Mouse (Mus musculus) spleen, postnatal 36 days (tissue): Measurements from ENCODE around the gene Pmf1.

Experiments
- DNase-seq, 2 experiments: peaks; one replicate each; pipeline ENCODE4 v3.0.0; 2022; ENCODE audit warnings: low spot score in 2 of 2, mixed read lengths in 1 of 2

Gene Pmf1

DNA sequence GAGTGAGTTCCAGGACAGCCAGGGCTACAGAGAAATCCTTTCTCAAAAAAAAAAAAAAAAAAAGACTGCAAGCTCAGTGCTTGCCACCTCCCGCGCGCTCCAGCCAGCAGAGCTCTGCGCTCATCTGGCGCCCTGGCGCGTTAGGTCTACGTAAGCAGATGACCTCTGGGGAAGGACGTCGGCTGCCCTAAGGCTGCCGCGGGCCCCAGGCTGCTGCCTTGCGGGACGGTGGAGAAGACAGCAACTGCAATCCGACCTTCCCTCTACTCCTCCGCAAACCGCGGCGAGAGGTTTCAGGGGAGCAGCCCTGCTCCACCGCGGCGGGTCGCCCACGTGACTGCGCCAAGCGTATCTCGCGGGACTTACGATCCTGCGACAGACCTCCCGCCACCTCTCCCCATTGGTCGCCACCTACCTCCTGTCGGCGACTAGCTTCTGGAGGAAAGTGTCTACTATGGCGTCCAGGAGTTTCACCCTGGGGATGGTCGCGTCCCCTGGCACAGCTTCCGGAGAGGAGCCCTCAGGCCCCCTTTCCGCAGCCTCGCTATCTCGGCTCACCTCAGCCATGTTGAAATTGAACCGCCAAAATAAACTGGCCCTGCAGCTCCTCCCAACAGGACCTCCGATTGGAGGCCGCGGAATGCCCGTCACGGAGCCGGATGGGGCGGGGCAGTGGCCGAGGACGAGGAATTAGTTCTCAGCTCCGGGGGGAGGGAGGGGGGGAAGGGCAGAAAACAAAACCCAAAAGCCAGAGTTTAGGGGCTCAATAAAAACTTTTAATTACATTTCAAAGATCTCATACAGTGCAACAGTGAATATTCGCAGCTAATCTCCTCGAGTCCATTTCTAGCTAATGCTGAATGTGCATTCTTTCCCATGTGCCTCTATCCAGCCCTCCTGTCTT is at the start of gene Pmf1:
TSS of gene Pmf1 (minus strand) at position 591 of the 904 bp plus-strand sequence.
- DNase-seq: peak; percentile 93 to 94

DNA sequence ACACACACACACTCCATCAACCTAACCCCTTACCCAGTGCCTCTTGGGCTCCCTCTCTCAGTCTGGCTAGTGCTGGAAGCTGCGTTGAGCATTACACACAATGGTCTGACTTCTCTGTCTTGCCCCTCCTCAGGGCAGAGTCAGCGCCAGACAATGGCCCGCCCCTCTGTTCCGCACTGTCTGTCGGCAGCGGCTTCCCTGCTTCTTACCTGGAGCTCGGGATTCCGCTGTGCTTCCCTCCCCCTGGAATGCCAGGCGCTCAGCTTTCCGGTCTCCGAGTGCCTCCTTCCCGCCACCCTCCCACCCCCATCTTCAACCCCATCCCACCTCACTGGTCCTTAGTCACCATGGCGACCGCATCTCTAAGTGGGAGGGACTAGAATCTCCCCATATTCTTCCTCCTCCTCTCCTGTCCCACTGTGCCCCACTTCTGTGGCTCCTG is 48.7 kb upstream of the Pmf1 start:
- no peak for DNase-seq

DNA sequence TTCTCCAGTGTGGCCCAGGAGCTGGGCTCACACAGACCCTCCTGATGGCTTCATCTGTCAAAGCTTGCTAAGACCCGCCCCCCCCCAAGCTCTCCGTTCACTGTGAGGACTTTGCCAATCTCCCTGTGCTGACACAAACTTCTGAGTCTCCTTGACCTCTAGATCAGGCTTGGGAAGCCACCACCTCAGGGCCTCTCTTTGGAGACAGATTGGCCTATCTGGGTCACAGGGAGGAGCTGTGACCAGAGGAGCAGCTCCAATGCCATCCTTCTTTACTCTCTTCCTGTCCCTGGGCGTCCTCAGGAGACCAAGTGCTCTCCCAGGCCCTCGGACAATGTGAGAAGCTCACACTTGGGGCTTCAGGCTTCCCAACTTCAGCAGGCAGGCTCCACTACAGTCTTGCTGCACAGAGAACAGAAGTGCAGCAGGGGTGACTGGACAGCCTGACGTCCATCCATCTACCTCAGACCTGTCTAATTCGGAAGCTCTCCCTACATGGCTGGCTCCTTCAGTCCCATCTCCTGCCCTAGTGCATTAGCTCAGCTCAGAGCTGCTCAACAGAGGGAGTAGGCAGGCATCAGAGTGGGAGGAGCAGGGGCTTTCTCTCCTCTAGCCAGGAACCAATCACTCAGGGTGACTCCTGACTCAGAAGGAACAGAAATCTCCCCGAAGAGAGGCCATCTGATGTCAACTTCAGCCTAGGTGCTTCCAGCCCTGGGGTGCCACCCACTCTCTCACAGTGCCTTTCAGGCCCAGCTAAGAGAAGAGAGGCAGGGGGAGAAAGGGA is 46.8 kb upstream of the Pmf1 start:
- DNase-seq: no peak

GRCm38 (mm10) chr3:88456313-88456712 is 46.2 kb upstream of the Pmf1 start:
- DNase-seq: no peak

DNA sequence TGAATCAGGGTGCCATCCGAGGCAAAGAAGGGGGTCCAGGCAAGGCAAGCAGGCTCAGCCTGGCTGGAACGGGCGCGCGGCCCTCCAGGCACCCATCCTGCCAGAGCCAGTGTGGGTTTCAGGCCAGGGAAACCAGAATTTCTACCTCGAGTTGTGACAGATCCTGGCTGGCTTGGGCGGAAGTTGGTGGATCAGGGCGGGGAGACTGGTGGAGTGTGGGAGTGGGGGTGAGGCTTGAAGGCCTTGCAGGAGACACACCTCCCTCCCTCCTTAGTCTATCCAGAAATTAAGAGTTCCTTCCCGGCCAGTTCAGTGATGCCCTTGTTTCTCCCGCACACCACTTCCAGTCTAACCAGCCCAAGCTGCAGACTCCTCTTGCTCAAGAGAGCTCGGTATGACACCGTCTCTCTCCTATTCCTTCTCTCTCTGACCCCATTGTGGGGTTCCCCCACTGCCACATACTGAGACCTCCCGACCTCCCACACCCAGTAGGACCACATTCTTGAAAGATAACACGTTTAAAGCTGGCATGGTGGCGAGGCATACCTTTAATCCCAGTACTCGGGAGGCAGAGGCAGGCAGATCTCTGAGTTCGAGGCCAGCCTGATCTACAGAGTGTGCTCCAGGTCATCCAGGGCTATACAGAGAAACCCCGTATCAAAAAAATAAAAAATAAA is 45.6 kb upstream of the Pmf1 start:
- no peak for DNase-seq

DNA sequence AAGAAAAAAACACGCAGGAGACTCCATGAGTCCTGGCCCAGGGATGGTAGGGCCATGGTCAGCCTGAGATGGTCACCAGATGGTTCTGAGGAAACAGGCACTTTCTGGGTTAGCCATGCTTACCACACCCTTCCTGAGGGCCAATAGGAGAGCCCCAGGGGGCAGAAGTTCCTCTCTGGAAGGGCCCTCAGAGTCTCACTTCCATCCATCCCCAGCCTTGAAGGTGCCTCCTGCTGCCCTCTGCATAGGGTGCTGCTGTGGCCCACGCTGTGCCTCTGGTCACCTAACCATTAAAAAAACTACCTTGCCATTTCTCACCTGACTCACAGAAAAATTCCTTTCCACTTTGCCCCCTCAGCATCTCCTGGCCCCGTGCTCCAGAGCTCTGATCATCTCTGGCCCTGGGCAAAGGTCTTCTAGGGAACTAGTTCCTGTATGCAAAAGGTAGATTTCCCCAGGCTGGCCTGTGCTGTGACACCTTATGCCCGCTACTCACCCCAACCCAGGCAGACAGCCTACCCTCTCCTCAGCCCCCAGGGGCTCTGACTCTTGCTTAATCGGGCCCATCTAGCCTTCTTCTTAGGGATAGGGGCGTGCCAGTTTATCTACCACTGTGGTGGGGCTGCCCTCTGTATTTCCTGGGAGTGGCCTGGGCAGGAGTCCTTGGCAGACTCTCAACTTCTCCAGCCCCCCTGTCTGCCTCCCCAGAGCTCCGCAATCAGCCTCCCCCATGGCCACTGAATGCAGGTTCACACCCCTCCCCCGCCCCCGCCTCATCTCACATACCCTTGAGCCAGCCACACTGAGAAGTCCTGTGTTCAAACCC is 44.8 kb upstream of the Pmf1 start:
- no peak for DNase-seq

DNA sequence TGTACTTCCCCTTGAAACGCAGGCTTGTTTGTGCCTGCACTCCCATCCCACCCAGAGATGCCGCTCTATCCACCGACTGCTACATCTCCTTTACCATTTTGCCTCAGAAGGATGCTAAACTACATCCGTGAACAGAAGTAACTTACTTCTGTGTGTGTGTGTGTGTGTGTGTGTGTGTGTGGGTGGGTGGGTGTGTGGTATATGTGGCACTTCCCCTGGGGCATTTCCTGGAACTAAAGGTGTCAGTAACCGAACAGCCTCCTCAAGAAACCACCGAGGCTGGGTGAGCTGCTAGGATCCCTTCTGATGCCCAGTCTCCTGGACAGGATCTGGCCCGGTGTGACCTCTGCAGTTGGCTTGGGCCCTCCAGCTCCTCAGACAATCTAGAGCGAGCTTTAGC is 43.9 kb upstream of the Pmf1 start:
- DNase-seq: peak; percentile 61 to 72

DNA sequence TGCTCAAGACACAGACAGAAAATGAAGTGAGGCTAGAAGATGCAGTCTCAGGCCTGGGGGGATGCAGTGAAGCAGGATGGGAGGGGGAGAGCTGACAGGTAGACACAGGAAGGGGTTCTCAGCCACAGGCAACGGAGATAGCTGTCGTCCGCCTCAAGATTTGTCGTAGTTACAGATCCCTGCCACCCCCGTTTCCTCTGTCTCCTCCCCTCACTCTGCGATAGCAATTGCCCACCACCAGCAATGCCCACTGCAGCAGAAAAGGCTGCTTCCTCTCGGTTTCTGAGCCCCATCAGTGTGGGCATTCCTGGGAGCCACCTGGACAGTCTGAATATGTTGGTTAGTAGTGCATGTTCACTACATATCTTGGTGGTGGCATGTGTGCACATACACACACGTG is 43.2 kb upstream of the Pmf1 start:
- peak; percentile 44 to 47 for DNase-seq

DNA sequence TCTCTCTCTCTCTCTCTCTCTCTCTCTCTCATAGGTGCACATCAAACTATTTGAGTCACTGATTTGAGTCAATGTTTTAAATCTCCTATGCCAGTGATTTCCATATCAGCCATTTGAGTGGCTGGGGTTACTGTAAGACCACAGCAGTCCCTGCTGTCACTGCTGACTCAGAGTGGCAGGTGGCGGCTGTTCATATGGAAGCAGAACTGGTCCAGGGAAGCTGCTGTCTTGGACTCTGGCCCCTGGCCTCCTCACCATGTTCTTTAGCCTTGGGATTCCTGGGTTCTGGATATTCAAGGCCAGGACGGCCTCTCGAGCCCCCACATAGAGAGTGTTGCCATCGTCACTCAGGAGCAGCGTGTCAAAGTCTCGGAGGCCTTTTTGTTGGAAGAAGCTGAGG is 42.6 kb upstream of the Pmf1 start:
- DNase-seq: no peak

DNA sequence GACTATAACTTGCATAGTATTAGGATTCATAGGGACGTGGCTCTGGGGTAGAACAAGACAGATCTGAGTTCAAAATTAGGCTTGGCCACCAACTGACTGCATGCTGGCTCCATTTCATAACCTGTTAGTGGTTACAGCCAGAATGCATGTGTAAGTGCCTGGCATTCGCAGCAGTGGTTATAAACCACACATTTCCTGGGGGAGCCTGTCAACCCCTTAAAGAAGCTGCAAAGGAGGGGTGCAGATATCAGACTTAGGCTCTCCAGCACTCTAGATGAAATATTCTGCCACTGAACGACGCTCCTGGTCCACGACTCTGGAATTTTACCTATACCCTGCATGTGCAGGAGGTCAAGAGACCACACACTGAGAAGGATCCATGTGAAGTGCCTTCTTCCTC is 42.1 kb upstream of the Pmf1 start:
- DNase-seq: no peak

DNA sequence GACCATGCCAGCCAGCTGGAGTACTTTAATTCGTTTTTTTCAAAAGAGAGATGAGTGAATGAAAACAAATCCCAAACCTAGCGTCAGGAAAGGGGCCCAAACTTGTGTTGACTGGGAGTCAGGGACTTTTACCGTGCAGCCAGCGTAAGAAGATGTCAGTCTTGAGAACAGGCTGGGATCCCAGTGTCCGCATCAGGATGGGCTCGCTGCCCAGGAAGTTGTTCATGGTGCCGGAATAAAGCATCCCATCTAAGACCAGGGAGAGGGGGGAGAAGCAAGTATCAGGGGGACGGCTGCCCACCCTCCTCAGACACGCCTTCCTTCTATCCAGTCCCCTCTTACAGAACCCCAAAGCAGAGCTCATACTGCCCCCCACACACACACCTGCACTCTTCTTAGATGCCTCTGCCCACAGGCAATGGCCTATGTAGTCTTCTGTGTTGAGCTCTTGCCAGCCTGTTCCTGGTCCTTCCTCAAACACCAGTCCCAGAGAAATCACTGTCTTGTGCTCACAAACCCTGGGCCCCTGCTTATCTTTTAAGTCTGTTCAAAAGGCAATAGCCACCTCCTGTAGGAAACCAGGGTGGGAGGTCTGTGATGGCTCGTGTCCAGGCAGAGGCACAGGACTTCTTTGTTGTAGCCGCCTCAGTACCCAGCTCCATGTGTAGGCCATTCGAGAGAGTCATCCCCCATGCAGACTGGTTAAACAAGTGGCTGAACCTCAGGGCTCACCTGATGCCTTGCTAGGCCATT is 40.4 kb upstream of the Pmf1 start:
- no peak for DNase-seq

DNA sequence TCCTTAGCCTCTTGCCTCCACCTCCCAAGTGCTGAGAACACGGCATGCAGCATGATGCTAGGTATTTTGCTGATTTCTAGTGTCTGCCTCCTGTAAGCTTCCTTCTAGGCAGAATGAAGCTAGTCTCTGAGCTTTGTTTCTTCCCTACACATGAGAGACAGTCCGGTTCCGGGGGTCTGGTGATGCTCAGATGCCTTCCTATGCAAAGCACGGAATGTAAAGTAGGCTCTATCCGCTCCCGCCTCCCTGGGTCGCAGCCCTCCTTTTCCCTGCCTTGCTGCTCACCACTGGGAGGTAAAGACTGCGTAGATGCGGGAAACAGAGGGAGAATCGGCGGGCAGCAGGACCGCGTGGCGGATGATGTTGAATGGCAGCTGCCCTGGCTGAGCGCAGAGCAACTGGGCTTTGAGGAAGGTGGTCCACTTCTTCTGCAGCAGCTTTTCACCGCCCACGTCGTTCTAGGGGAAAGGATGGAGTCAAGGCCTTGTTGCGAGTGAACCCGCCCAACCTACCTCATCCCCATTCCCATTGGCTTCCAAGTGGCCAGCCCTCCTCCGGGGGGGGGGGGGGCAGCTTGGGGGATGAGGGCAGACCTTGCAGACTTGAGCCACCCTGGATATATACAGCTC is 39.4 kb upstream of the Pmf1 start:
- DNase-seq: no peak

- no peak for DNase-seq
These were observed 38.3 kb upstream of the Pmf1 start for GRCm38 (mm10) chr3:88448443-88448842.

DNA sequence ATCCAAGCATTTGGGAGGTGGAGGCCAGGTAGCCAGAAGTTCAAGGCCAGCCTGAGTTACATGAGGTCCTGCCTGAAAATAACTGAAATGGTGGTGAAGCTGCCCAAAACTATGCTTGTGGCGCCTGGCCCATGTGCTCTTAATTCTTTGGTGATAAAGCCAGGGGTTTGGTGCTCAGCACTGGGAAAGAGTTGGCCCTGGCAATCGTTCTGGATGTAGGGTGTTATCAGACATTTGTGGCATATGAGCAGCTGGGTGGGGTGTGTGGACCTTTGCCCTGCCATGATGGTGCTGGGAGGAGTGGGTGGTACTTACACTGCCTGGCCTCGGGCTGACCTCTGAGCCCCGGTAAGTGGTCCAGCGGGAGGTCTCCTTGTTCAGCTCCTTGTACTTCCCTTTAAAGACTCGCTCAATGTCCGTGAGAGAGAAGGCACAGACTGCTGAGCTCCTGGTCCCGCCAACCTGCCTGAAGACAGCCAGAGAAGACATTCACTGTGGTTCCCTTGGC is 37.6 kb upstream of the Pmf1 start:
- DNase-seq: no peak

- DNase-seq: no peak
These were observed 36.5 kb upstream of the Pmf1 start for GRCm38 (mm10) chr3:88446471-88447123.

DNA sequence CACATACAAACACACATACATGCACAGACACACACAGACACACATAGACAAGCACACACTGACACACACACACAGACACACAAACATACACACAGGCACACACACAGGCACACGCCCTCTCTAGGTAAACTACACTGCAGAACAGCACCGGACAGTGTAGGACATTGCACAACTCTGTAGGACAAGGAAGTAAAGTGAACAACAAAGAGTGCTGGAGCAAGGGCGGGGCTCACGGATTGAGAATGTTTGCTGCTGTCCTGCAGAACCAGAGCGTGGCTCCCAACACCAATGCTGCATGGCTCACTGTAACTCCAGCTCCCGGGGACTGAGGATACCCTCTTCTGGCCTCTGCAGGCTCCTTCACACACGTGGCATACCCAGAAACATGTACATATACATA is 32.8 kb upstream of the Pmf1 start:
- no peak for DNase-seq

DNA sequence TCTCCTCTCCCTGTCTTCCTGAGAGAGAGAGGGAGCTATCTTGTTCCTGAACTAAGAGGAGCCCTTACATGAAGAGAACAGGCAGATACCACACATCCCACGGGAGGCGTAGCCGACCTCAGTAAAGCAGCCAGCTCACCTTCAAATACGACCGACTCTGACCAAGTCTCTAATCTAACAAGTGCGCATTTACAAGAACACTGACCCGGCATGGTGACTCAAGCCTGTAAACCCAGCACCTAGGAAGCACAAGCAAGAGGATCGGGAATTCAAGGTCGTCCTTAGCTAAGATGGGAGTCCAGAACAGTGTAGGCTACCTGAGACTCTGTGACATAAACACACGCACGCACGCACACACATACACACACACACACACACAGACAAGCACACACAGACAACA is 32.4 kb upstream of the Pmf1 start:
- no peak for DNase-seq

- peak; percentile 40 to 54 for DNase-seq
These were observed 30.6 kb upstream of the Pmf1 start for GRCm38 (mm10) chr3:88440500-88441381.
